Mouse (Mus musculus) hindbrain, embryonic 15.5 days (tissue): ENCODE results near the gene Ass1. TPM values are rescaled to one million over a fixed set of nuclear protein-coding genes. Genes with fewer than 3 reads are reported as not detected.

ENCODE experiments used
- ATAC-seq: fragments of 200-750 bp; cut with Nextera tagmentation; 2 replicates; pipeline ENCODE4 v1.8.0; 2017; ENCODE audit warnings: low read depth, moderate number of reproducible peaks, moderate TSS enrichment; ENCODE audit not compliant: low FRiP score
- H3K27ac ChIP-seq: fragments of 300-500 bp; sonication (generic); replicated peaks from 2 replicates; pipeline ENCODE4 v1.5.1; 2015; ENCODE audit warnings: mild to moderate bottlenecking, inconsistent platforms
- H3K27me3 ChIP-seq: fragments of 300-500 bp; sonication (generic); 2 replicates; pipeline ENCODE4 v1.6.1; 2015; ENCODE audit warnings: control low read depth, inconsistent platforms
- H3K36me3 ChIP-seq: fragments of 300-500 bp; sonication (generic); 2 replicates; pipeline ENCODE4 v1.6.1; 2015; ENCODE audit warnings: control low read depth, inconsistent platforms
- H3K4me1 ChIP-seq: fragments of 300-500 bp; sonication (generic); replicated peaks from 2 replicates; pipeline ENCODE4 v1.6.1; 2015; ENCODE audit warnings: control low read depth, inconsistent platforms
- H3K4me2 ChIP-seq: fragments of 300-500 bp; sonication (generic); 2 replicates; pipeline ENCODE4 v1.6.1; 2015; ENCODE audit warnings: moderate library complexity, mild to moderate bottlenecking, inconsistent platforms
- H3K4me3 ChIP-seq: fragments of 300-500 bp; sonication (generic); 2 replicates; pipeline ENCODE4 v1.5.1; 2015; ENCODE audit warnings: mild to moderate bottlenecking, inconsistent platforms
- H3K9ac ChIP-seq: fragments of 300-500 bp; sonication (generic); 2 replicates; pipeline ENCODE4 v1.6.1; 2015; ENCODE audit warnings: inconsistent platforms
- H3K9me3 ChIP-seq: fragments of 300-500 bp; sonication (generic); 2 replicates; pipeline ENCODE4 v1.6.1; 2016; ENCODE audit warnings: control low read depth, inconsistent platforms
- WGBS: fragments of 180-500 bp; shearing (Covaris S2); methylation state at CpG from one replicate; pipeline ENCODE4 v1.1.7; 2015; 5-methylcytosine and 5-hydroxymethylcytosine counted together
- polyA plus RNA-seq: library from polyadenylated mRNA; unstranded; fragments of >200 nt; fragmentation: Nextera tagmentation; extraction: Ambion mirVana; gene quantifications from 2 replicates; pipeline ENCODE4 v1.2.1, GENCODE M21; 2015

The Ass1 gene
- polyA plus RNA-seq, 1 experiment from 2014 or later: 9.8 TPM

GRCm38 (mm10) chr2:31554619-31555018 lies 84.6 kb downstream of the Ass1 start:
- Histone ChIP-seq H3K27me3 (no peaks in the 10 kb centered on the region), H3K27ac (no peak overlapping the region), H3K9me3 (no peaks in the 10 kb centered on the region), H3K4me3 (no peak overlapping the region), H3K9ac (no peak overlapping the region), H3K4me1 (no peaks in the 10 kb centered on the region), H3K36me3 (no peaks in the 10 kb centered on the region), H3K4me2 (no peak overlapping the region)
- no peak for ATAC-seq
- WGBS: 79% methylated on average over 5 of the region's 5 CpGs

Other genes with a start within 250 kb of the Ass1 start
- 168 and 183 TPM in 2 replicates for gene Ncs1, start 224.4 kb upstream of the Ass1 start, polyA plus RNA-seq
- gene Hmcn2, start 155.8 kb upstream of the Ass1 start, polyA plus RNA-seq: 0.24 and 0.27 TPM in 2 replicates
- 47.9 and 48.5 TPM in 2 replicates for gene Fubp3, start 102.4 kb downstream of the Ass1 start, polyA plus RNA-seq
- 1.7 and 3.1 TPM in 2 replicates for gene Prdm12, start 169.8 kb downstream of the Ass1 start, polyA plus RNA-seq
- 42.0 and 42.4 TPM in 2 replicates for gene Exosc2, start 200.5 kb downstream of the Ass1 start, polyA plus RNA-seq
- 17.6 and 18.1 TPM in 2 replicates for gene Abl1, start 218.2 kb downstream of the Ass1 start, polyA plus RNA-seq